Mouse (Mus musculus) frontal cortex, postnatal 25 days (tissue): ENCODE results near the gene Stac.

ENCODE experiments used
- DNase-seq, 2 experiments: peaks; one replicate each; pipeline ENCODE4 v3.0.0; 2022; ENCODE audit warnings: low spot score in 2 of 2

The Stac gene

GRCm38 (mm10) chr9:111689680-111690483, at the start of gene Stac:
Gene Stac (minus strand): TSS chr9:111690348.
- no peak for DNase-seq

- DNase-seq = no peak
These were observed 49.5 kb upstream of the Stac start for GRCm38 (mm10) chr9:111739431-111740245.

GRCm38 (mm10) chr9:111739026-111739425, 48.9 kb upstream of the Stac start:
- DNase-seq = no peak

- no peak for DNase-seq
These were observed 47.6 kb upstream of the Stac start for GRCm38 (mm10) chr9:111737796-111738195.

GRCm38 (mm10) chr9:111735931-111736330, 45.8 kb upstream of the Stac start:
- DNase-seq = no peak

GRCm38 (mm10) chr9:111731939-111732670, 42.0 kb upstream of the Stac start:
- DNase-seq = no peak

GRCm38 (mm10) chr9:111724981-111725593, 34.9 kb upstream of the Stac start:
- no peak for DNase-seq

- DNase-seq = no peak
These were observed 24.3 kb upstream of the Stac start for GRCm38 (mm10) chr9:111714457-111714856.

- no peak for DNase-seq
These were observed 10.0 kb upstream of the Stac start for GRCm38 (mm10) chr9:111700101-111700500.

- no peak for DNase-seq
These were observed 322 bp upstream of the Stac start for GRCm38 (mm10) chr9:111690484-111690855.

- peak; percentile 25 to 48 for DNase-seq
These were observed 1.0 kb downstream of the Stac start for GRCm38 (mm10) chr9:111689146-111689545.

- DNase-seq = no peak
These were observed 6.0 kb downstream of the Stac start for GRCm38 (mm10) chr9:111684170-111684569.

GRCm38 (mm10) chr9:111679516-111679915, 10.6 kb downstream of the Stac start:
- no peak for DNase-seq

- no peak for DNase-seq
These were observed 20.3 kb downstream of the Stac start for GRCm38 (mm10) chr9:111669816-111670215.

GRCm38 (mm10) chr9:111655066-111655465, 35.1 kb downstream of the Stac start:
- DNase-seq = no peak

GRCm38 (mm10) chr9:111644228-111644627, 45.9 kb downstream of the Stac start:
- no peak for DNase-seq

GRCm38 (mm10) chr9:111643369-111643768, 46.8 kb downstream of the Stac start:
- no peak for DNase-seq

- no peak for DNase-seq
These were observed 52.5 kb downstream of the Stac start for GRCm38 (mm10) chr9:111637641-111638040.

GRCm38 (mm10) chr9:111632833-111633232, 57.3 kb downstream of the Stac start:
- DNase-seq = no peak

- no peak for DNase-seq
These were observed 69.0 kb downstream of the Stac start for GRCm38 (mm10) chr9:111621191-111621590.

- no peak for DNase-seq
These were observed 78.8 kb downstream of the Stac start for GRCm38 (mm10) chr9:111611341-111611740.

GRCm38 (mm10) chr9:111608762-111609161, 81.4 kb downstream of the Stac start:
- no peak for DNase-seq
